Mouse (Mus musculus): ENCODE results near the gene Gm28043. TPM values are rescaled to one million over a fixed set of nuclear protein-coding genes. Genes with fewer than 3 reads are reported as not detected.
"Not testable (repeated sequence)": the region's sequence is repeated elsewhere in the genome, so short reads cannot be mapped to it uniquely, and the experiment has no call there.

Gene Gm28043
- total RNA-seq, 2 experiments from 2014 or later = 3.3 to 5.2 TPM

DNA sequence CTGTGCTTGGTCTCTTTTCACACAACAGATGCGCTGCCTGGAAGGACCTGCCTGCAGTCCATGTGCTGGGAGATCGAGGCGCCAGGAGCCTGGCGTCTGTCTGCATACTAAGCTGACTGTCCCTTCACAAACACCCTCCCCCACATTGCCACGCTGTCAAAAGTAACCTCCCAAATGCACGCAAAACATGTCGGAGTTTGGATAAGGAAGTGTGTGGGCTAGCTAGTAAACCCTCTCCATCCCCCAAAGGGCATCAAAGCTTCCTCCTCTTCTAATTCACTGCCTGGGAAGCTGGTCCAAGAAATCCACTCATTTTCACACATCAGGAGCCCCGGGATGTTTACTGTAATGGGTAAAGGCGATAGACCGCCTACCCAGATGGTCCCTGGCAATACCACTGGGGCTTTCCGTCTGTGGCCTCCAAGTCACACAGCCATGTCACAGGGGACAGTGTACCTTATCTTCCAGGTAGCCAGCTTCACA lies 95.9 kb downstream of the Gm28043 start:
- DNase-seq (ENCODE audit: low spot score in 2 of 2) = no peak

DNA sequence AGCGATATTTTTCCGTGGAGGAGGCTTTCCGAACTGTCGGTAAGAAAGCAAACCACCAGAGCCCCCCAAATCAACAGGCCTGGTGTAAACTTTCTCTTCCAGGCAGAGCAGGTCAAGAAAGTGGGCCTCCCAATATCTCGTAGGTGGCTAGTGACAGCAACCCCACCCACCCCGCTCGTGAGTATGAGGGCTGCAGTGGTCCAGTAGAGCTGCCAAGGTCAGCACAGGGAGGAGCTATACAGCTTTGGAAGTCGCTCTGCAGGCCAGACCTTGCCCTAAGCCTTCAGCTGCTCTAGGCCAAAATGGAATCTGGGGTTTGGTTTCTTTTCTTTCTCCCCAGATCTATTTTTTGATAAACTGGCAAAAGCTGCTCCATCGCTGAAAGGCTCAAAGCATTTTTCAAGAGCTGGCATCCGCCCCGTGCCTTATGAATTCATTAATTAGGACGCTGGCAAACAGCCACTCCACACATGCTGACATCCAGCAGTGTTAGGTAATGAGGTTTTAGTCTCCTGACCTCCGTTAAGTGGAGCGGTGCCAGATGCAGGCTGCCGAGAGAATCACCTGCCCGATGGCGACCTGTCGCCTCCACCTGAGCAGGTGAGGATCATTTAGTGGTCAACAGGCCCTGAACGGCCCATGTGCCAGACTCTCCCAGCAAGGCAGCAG lies 96.5 kb downstream of the Gm28043 start:
- DNase-seq (ENCODE audit: low spot score in 2 of 2) = no peak

DNA sequence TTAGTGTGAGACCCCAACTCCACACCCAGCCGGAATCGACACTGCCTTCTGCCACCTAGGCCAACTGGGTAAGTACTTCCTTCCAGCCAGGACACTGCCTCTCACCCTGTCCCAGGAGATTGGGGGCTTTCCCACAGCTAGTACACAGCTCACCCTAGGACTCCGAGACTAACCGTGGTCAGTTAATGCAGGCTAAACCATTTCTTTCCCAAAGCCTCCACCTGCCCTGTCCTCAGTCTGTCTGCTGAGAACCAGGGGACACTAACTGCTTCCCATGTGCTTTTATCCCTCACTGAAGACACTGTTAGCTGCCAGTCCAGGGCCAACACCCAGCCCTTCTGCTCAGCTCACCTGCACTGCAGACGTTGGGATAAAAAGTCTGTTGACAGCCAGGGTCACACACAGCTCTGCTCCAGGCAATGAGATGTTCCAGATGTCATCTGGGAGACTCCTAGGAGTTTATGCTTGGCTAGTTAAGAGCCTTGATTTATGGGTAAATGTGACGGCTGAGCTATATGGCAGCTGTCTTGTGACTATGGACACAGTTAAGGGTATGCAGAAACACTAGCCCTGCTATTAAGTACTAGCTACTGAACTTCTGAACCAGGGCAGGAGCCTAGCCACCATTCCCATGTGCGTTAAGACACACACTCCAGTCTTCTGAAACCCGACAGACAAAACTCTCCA lies 97.2 kb downstream of the Gm28043 start:
- no peak for DNase-seq (ENCODE audit: low spot score in 2 of 2)

DNA sequence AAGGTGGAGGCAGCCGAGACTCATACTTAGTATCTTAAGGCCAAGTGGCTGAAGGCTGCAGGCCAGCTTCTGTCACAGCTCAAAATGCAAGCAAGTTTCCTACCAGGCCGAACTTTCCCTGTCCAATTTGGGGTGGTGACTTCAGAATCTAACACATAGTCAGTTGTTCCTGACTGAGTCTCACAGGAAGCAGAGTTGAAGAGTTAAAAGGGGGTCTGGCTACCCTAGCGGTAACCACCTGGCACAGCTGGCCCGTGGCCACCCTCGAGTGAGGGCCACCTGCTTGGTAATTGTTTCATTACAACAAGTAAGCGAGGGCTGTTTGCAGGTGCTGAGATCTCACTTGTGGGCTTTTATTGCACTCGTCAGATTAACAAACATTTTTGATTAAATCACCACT lies 97.9 kb downstream of the Gm28043 start:
- no peak for DNase-seq (ENCODE audit: low spot score in 2 of 2)

GRCm38 (mm10) chr17:29713734-29714133 lies 99.1 kb downstream of the Gm28043 start:
- not testable (repeated sequence) for DNase-seq (ENCODE audit: low spot score in 2 of 2)

- DNase-seq (ENCODE audit: low spot score in 2 of 2) = peak; percentile 98
These were observed 102.2 kb downstream of the Gm28043 start, which contains the start of gene Ccdc167 for GRCm38 (mm10) chr17:29716732-29717445. Gene Ccdc167 (minus strand): TSS chr17:29717044.

GRCm38 (mm10) chr17:29718660-29719059 lies 104.0 kb downstream of the Gm28043 start:
- peak in 1 of 2 experiments; percentile 65 for DNase-seq (ENCODE audit: low spot score in 2 of 2)

GRCm38 (mm10) chr17:29719628-29720575 lies 105.2 kb downstream of the Gm28043 start:
- DNase-seq (ENCODE audit: low spot score in 2 of 2) = no peak

- DNase-seq (ENCODE audit: low spot score in 2 of 2) = no peak
These were observed 106.2 kb downstream of the Gm28043 start for GRCm38 (mm10) chr17:29720755-29721365.

GRCm38 (mm10) chr17:29724610-29725009 lies 109.9 kb downstream of the Gm28043 start:
- no peak for DNase-seq (ENCODE audit: low spot score in 2 of 2)

DNA sequence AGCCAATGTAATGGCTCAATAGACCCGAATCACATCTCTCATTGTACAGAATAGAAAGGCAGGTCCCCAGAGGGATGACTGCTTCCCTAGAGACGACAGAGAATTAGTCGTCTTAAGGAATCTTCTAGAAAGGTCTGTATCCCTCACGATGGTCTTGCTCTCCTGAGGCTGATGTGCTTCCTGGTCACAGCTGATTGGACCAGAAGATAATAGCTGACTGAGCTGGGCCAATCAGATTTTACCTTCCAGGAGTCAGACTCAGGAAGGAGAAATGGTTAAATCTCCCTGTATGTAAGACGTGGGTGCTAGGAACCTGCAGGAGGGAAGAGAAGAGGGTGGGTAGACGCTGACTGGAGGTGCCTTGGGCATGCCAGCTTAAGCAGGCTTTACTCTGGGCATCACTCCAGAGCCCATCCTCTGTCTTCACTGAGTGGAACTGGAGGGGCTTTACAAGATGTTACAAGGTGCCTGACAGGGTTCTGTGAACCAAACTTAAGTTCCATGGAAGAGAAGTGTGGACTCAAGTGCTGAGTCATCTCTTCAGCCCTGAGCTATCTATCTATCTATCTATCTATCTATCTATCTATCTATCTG lies 110.4 kb downstream of the Gm28043 start:
- DNase-seq (ENCODE audit: low spot score in 2 of 2) = no peak

GRCm38 (mm10) chr17:29728082-29728481 lies 113.4 kb downstream of the Gm28043 start:
- no peak for DNase-seq (ENCODE audit: low spot score in 2 of 2)

- DNase-seq (ENCODE audit: low spot score in 2 of 2) = no peak
These were observed 116.0 kb downstream of the Gm28043 start for GRCm38 (mm10) chr17:29730510-29731265.

DNA sequence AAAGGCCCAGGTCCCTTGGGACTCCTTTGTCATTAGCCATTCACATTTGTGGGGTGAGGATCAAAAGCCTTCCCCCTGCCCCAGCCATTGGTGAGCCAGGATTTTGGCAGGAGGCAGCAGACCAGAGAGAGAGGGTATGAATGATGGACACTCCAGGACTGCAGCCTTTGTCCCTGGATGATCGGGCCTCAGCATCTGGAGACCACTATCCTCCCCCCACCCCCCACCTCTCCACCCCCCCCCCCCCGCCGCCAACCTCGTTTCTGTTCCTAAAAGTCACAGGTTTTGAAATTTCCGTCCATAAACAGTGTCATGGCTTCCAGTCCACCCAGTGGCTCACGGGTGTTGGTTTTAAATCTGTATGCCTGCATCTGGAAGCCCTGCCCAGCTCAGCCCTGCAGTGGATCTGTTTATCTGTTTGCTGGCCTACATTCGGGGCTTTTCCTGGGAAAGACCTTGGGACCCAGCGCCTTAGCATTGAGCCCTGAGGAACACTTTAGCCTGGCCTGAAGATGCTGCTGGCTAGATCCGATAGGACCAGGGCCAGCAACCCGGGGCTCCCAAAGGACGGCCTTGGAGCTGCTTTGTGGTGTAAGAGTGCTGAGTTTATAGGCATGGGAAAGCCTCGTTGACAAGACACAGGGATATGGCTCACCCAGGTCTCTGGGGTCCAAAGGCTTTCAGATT lies 116.7 kb downstream of the Gm28043 start:
- DNase-seq (ENCODE audit: low spot score in 2 of 2) = no peak

DNA sequence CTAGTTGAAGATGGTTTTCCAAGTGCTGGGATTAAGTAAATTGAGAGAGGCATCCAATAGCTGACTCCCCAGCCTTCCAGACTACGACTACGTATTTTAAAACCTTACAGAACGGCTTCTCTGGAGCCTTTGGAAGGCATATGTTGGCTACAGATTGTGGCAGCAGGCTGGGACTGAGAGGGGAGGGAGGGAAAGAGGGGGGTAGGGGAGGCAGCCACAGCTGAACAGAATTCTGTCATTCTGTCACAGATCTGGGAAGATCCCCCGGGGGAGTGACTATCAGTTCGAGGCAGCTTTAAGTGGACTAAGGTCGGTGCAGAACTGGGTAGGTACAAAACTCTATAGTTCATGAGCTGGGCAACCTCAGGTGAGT lies 117.3 kb downstream of the Gm28043 start:
- peak; percentile 66 to 86 for DNase-seq (ENCODE audit: low spot score in 2 of 2)

DNA sequence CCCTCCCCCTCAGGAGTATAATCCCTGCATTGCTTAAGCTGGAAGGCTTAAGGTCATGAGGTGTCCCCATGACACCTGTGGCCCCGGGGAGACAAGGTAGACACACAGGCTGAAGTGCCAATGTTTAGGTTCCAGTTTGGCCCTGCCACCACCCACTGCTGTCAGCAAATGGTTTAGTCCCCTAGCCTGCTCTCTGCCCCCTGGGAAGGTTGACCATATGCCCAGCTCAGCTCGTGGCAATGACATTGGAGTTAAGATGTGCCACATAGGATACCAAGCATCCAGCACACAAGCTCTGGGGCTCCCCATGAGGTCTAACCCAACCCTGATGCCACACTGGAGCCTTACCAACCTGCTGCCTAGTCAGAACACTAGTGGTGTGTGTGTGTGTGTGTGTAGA lies 117.8 kb downstream of the Gm28043 start:
- no peak for DNase-seq (ENCODE audit: low spot score in 2 of 2)

DNA sequence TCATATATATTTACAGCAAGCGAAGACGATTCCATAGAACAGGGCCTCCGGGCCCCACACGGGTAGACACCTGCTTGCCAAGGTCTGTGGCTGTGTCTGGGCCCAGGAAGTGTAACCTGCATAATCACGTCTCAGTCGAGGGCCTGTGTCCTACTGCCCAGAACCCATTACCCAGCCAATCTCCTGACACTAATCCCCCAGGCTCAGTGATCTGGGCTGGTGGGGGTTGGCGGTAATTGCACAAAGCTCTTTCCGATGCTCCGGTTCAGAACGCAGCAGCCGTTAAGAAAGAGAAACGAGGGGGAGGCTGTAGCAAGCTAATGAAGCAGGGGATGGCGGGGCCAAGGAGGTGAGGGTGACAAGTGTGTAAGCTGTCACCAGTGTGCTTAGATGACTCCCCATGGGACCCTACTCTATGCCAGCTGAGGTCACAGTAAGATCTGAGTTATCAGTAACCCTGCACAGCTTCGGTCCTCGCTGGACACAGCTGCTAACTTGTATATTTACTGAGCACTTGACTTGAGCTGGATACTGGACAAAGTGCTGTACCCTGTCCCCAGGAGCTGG lies 121.9 kb downstream of the Gm28043 start:
- DNase-seq (ENCODE audit: low spot score in 2 of 2) = no peak

All from layer of hippocampus, postnatal 14 days (tissue).